Mouse (Mus musculus) myocyte (in vitro differentiated cells): ENCODE measurements at regions not wholly inside any gene's neighbourhood (a gene's known extent, or its start where the extent isn't known, plus 50 kb on each side); places are given as distances from the start of the nearest gene placed in this dataset.

Source experiments
- CEBPB ChIP-seq: IDR thresholded peaks from 2 replicates; pipeline ENCODE4 v1.6.1; 2011; ENCODE audit warnings: mild to moderate bottlenecking, moderate library complexity; ENCODE audit not compliant: poor library complexity, insufficient read depth, severe bottlenecking
- E2F4 ChIP-seq: IDR thresholded peaks from one replicate; pipeline ENCODE4 v1.6.1; 2011; ENCODE audit warnings: mild to moderate bottlenecking, control low read depth, moderate library complexity; ENCODE audit not compliant: insufficient read depth
- MAX ChIP-seq: IDR thresholded peaks from one replicate; pipeline ENCODE4 v1.6.1; 2011; ENCODE audit warnings: low read depth, mild to moderate bottlenecking, control low read depth
- MYOD1 ChIP-seq, 3 experiments: IDR thresholded peaks; one replicate each; pipeline ENCODE4 v1.6.1; 2011; ENCODE audit warnings: control low read depth in 2 of 3, low read depth in 2 of 3, mild to moderate bottlenecking in 2 of 3, moderate library complexity in 1 of 3; ENCODE audit not compliant: insufficient read length in 2 of 3, control insufficient read depth in 1 of 3
- MYOG ChIP-seq, 3 experiments: IDR thresholded peaks; one replicate each; pipeline ENCODE4 v1.6.1; 2011; ENCODE audit warnings: control low read depth in 2 of 3, low read depth in 2 of 3, mild to moderate bottlenecking in 2 of 3; ENCODE audit not compliant: insufficient read length in 2 of 3, control insufficient read depth in 1 of 3, insufficient read depth in 1 of 3
- POLR2A ChIP-seq: IDR thresholded peaks from one replicate; pipeline ENCODE4 v1.6.1; 2011; ENCODE audit warnings: low read depth, mild to moderate bottlenecking, control low read depth, moderate library complexity; ENCODE audit not compliant: insufficient read length
- POLR2AphosphoS2 ChIP-seq: IDR thresholded peaks from one replicate; pipeline ENCODE4 v1.6.1; 2011; ENCODE audit warnings: low read depth, control low read depth; ENCODE audit not compliant: insufficient read length
- REST ChIP-seq: IDR thresholded peaks from one replicate; pipeline ENCODE4 v1.6.1; 2011; ENCODE audit warnings: mild to moderate bottlenecking, control low read depth, moderate library complexity; ENCODE audit not compliant: insufficient read depth, insufficient read length
- TCF12 ChIP-seq: IDR thresholded peaks from one replicate; pipeline ENCODE4 v1.6.1; 2011; ENCODE audit warnings: mild to moderate bottlenecking, control low read depth; ENCODE audit not compliant: poor library complexity, insufficient read depth, severe bottlenecking
- TCF3 ChIP-seq: IDR thresholded peaks from one replicate; pipeline ENCODE4 v1.6.1; 2011; ENCODE audit warnings: low read depth, control low read depth; ENCODE audit not compliant: insufficient read length
- USF1 ChIP-seq: IDR thresholded peaks from one replicate; pipeline ENCODE4 v1.6.1; 2011; ENCODE audit warnings: low read depth, mild to moderate bottlenecking, control low read depth, moderate library complexity

DNA sequence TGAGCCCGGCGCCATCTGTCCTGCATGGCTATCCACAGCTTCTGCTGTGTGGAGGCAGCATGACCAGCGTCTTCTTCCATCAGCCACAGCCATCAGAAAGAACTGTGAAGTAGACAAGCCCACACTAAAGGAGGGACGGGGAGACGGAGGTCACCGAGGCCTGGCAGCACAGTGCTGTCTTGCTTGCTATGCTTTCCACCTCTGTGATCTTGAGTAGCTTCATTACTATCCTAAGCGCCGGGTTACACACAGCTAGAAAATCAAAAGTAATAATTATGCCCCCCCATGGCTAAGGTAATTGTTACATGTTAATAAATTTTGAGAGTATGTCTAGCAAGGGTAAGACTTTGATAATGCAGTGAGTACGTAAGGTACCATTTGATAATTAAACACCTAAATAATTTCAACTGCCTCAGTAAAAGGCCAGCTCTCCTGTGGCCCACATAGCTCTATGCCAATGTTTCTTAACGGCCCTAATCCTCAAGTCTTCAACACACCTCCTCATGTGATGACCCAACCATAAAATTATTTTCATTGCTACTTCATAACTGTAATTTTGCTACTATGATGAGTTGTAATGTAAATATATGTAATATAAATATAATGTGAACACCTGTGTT is 120.5 kb downstream of the Map3k7 start:
- TF ChIP-seq POLR2AphosphoS2 (no peak), POLR2A (no peak), USF1 (no peak), TCF12 (no peak), MYOD1 (IDR thresholded peaks at IDR 0.05; ENCODE audit: control insufficient read depth in 1 of 3, insufficient read length in 2 of 3, low read depth in 2 of 3) (no peak), E2F4 (no peak), MAX (no peak), MYOG (IDR thresholded peaks at IDR 0.05; ENCODE audit: control insufficient read depth in 1 of 3, insufficient read depth in 1 of 3, insufficient read length in 2 of 3, low read depth in 2 of 3) (no peak), CEBPB (no peak), TCF3 (no peak), REST (no peak)
